Mouse (Mus musculus) bone marrow, adult 2 months (tissue): ENCODE data around the gene Usp6nl.

ENCODE experiments used
- CTCF ChIP-seq: fragments of 200-500 bp; IDR thresholded peaks from 2 replicates; pipeline ENCODE4 v1.5.1; 2011; ENCODE audit warnings: low read length, control low read depth; ENCODE audit not compliant: control insufficient read depth, insufficient read depth
- POLR2A ChIP-seq: fragments of 200-500 bp; IDR thresholded peaks from 2 replicates; pipeline ENCODE4 v1.6.1; 2011; ENCODE audit warnings: low read depth, mild to moderate bottlenecking, control low read depth, low read length, borderline replicate concordance; ENCODE audit not compliant: control insufficient read depth

DNA sequence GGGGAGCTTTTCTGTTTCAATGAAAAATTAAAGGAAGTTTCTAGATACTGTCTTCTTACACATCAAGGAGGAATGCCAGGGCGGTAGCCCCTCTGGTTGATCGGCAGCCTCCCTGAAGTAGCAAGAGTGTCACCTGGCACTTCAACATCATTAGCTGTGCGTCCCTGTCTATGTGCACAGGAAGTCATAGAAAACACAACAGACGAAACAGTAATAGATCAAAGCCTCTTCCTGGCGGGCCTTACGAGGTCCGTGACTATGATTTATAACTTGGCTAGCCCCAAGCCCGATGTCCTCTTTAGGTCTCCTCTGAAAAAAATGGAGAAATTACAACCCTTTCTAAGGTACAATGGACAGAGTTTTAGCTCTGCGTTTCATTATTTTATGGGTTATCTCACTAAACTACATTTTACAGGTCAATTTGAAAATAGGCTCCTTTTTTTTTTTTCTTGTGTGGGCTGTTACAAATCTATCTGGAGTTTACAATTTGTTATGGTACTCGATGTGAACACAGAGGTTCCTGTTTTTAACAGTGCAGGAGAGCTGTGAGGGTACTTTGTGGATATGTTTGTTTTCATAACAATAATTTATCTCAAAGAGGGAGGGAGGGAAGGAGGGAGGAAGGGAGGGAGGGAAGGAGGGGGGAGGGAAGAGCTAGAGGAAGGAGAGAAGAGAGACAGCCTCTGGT is 42.7 kb upstream of the Usp6nl start:
- TF ChIP-seq CTCF = no peak
- TF ChIP-seq POLR2A = no peak
